Mouse (Mus musculus) embryonic facial prominence, embryonic 15.5 days (tissue): ENCODE measurements around the gene Slc39a11. TPM values are rescaled to one million over a fixed set of nuclear protein-coding genes. Genes with fewer than 3 reads are reported as not detected.
A peak's percentile ranks its signal among the peaks of the same experiment; 100 is the strongest.

ENCODE experiments used
- ATAC-seq: fragments of 200-750 bp; cut with Nextera tagmentation; 2 replicates; pipeline ENCODE4 v1.8.0; 2017; ENCODE audit warnings: low read depth, moderate TSS enrichment; ENCODE audit not compliant: insufficient number of reproducible peaks, low FRiP score, low TSS enrichment
- H3K27ac ChIP-seq: fragments of 300-500 bp; sonication (generic); replicated peaks from 2 replicates; pipeline ENCODE4 v1.5.1; 2015; ENCODE audit warnings: mild to moderate bottlenecking, inconsistent platforms
- H3K27me3 ChIP-seq: fragments of 300-500 bp; sonication (generic); 2 replicates; pipeline ENCODE4 v1.6.1; 2015; ENCODE audit warnings: inconsistent platforms
- H3K36me3 ChIP-seq: fragments of 300-500 bp; sonication (generic); 2 replicates; pipeline ENCODE4 v1.6.1; 2015; ENCODE audit warnings: mild to moderate bottlenecking, inconsistent platforms
- H3K4me1 ChIP-seq: fragments of 300-500 bp; sonication (generic); 2 replicates; pipeline ENCODE4 v1.6.1; 2015; ENCODE audit warnings: inconsistent platforms
- H3K4me2 ChIP-seq: fragments of 300-500 bp; sonication (generic); replicated peaks from 2 replicates; pipeline ENCODE4 v1.6.1; 2015; ENCODE audit warnings: mild to moderate bottlenecking, inconsistent platforms
- H3K4me3 ChIP-seq: fragments of 300-500 bp; sonication (generic); replicated peaks from 2 replicates; pipeline ENCODE4 v1.5.1; 2015; ENCODE audit warnings: mild to moderate bottlenecking, inconsistent platforms
- H3K9ac ChIP-seq: fragments of 300-500 bp; sonication (generic); 2 replicates; pipeline ENCODE4 v1.6.1; 2015; ENCODE audit warnings: inconsistent platforms
- H3K9me3 ChIP-seq: fragments of 300-500 bp; sonication (generic); replicated peaks from 2 replicates; pipeline ENCODE4 v1.6.1; 2016; ENCODE audit warnings: inconsistent platforms
- WGBS: fragments of 180-500 bp; shearing (Covaris S2); methylation state at CpG from one replicate; pipeline ENCODE4 v1.1.7; 2015; 5-methylcytosine and 5-hydroxymethylcytosine counted together
- polyA plus RNA-seq: library from polyadenylated mRNA; unstranded; fragments of >200 nt; fragmentation: Nextera tagmentation; extraction: Ambion mirVana; gene quantifications from 2 replicates; pipeline ENCODE4 v1.2.1, GENCODE M21; 2015

Slc39a11 gene
- polyA plus RNA-seq, 1 experiment from 2014 or later, result 27.0 TPM

- WGBS, result 67% methylated on average over 8 of the region's 8 CpGs
Observed at GRCm38 (mm10) chr11:113274037-113274436, 375.8 kb downstream of the Slc39a11 start.

GRCm38 (mm10) chr11:113271857-113272256, 378.0 kb downstream of the Slc39a11 start:
- 67% methylated on average over 6 of the region's 6 CpGs for WGBS
- Histone ChIP-seq H3K36me3 (no peaks in the 10 kb centered on the region), H3K4me3 (no peak overlapping the region), H3K27me3 (no peaks in the 10 kb centered on the region), H3K4me1 (peaks cover 54% of the 10 kb centered on the region), H3K27ac (no peak overlapping the region), H3K9me3 (no peaks in the 10 kb centered on the region), H3K4me2 (no peak overlapping the region), H3K9ac (no peak overlapping the region)
- ATAC-seq, result no peak

More at GRCm38 (mm10) chr11:113274037-113274436, 375.8 kb downstream of the Slc39a11 start:
- Histone ChIP-seq H3K4me3 (no peak overlapping the region), H3K27ac (no peak overlapping the region), H3K27me3 (no peaks in the 10 kb centered on the region), H3K9me3 (no peaks in the 10 kb centered on the region), H3K9ac (no peak overlapping the region), H3K4me1 (peaks cover 71% of the 10 kb centered on the region), H3K36me3 (no peaks in the 10 kb centered on the region), H3K4me2 (no peak overlapping the region)
- no peak for ATAC-seq

- 92% methylated on average over 8 of the region's 8 CpGs for WGBS
- Histone ChIP-seq H3K27me3 (no peaks in the 10 kb centered on the region), H3K4me2 (no peak overlapping the region), H3K4me3 (no peak overlapping the region), H3K9me3 (no peaks in the 10 kb centered on the region), H3K4me1 (peaks cover 27% of the 10 kb centered on the region), H3K36me3 (no peaks in the 10 kb centered on the region), H3K9ac (no peak overlapping the region), H3K27ac (no peak overlapping the region)
- no peak for ATAC-seq
Observed at GRCm38 (mm10) chr11:113268831-113269319, 381.0 kb downstream of the Slc39a11 start.

- H3K4me2 ChIP-seq, result no peak overlapping the region
- H3K4me3 ChIP-seq, result no peak overlapping the region
- no peaks in the 10 kb centered on the region for H3K27me3 ChIP-seq
- no peak overlapping the region for H3K27ac ChIP-seq
- 57% methylated on average over 17 of the region's 17 CpGs for WGBS
- H3K36me3 ChIP-seq, result no peaks in the 10 kb centered on the region
- ATAC-seq, result no peak
- H3K9ac ChIP-seq, result no peak overlapping the region
- H3K4me1 ChIP-seq, result peaks cover 18% of the 10 kb centered on the region
- H3K9me3 ChIP-seq, result no peaks in the 10 kb centered on the region
Observed at GRCm38 (mm10) chr11:113267516-113268230, 382.2 kb downstream of the Slc39a11 start.

GRCm38 (mm10) chr11:113266706-113267105, 383.2 kb downstream of the Slc39a11 start:
- Histone ChIP-seq H3K27ac (no peak overlapping the region), H3K27me3 (no peaks in the 10 kb centered on the region), H3K9me3 (no peaks in the 10 kb centered on the region), H3K4me1 (peaks cover 18% of the 10 kb centered on the region), H3K4me3 (no peak overlapping the region), H3K9ac (no peak overlapping the region), H3K4me2 (no peak overlapping the region), H3K36me3 (no peaks in the 10 kb centered on the region)
- no peak for ATAC-seq
- 42% methylated on average over 4 of the region's 4 CpGs for WGBS

- no peak overlapping the region for H3K9ac ChIP-seq
- WGBS, result 53% methylated on average over 3 of the region's 3 CpGs
- no peaks in the 10 kb centered on the region for H3K9me3 ChIP-seq
- H3K36me3 ChIP-seq, result no peaks in the 10 kb centered on the region
- no peak overlapping the region for H3K4me3 ChIP-seq
- H3K4me1 ChIP-seq, result peaks cover 23% of the 10 kb centered on the region
- H3K27ac ChIP-seq, result no peak overlapping the region
- no peak overlapping the region for H3K4me2 ChIP-seq
- H3K27me3 ChIP-seq, result no peaks in the 10 kb centered on the region
- no peak for ATAC-seq
Observed at GRCm38 (mm10) chr11:113265567-113265966, 384.3 kb downstream of the Slc39a11 start.

GRCm38 (mm10) chr11:113263971-113264370, 385.9 kb downstream of the Slc39a11 start:
- Histone ChIP-seq H3K4me1 (peaks cover 30% of the 10 kb centered on the region), H3K27ac (no peak overlapping the region), H3K9me3 (no peaks in the 10 kb centered on the region), H3K9ac (no peak overlapping the region), H3K36me3 (no peaks in the 10 kb centered on the region), H3K27me3 (no peaks in the 10 kb centered on the region), H3K4me3 (no peak overlapping the region), H3K4me2 (no peak overlapping the region)
- WGBS, result 68% methylated on average over 7 of the region's 7 CpGs
- ATAC-seq, result no peak

- Histone ChIP-seq H3K4me1 (peaks cover 36% of the 10 kb centered on the region), H3K4me3 (no peak overlapping the region), H3K9me3 (no peaks in the 10 kb centered on the region), H3K4me2 (no peak overlapping the region), H3K27me3 (no peaks in the 10 kb centered on the region), H3K9ac (no peak overlapping the region), H3K27ac (peak overlapping the region; percentile 8; the same call in 1 of the 2 replicates), H3K36me3 (no peaks in the 10 kb centered on the region)
- WGBS, result 12% methylated on average over 8 of the region's 8 CpGs
- peak; percentile 48; the same call in 1 of the 2 replicates for ATAC-seq
Observed at GRCm38 (mm10) chr11:113262062-113262461, 387.8 kb downstream of the Slc39a11 start.

GRCm38 (mm10) chr11:113261421-113261820, 388.5 kb downstream of the Slc39a11 start:
- Histone ChIP-seq H3K4me2 (no peak overlapping the region), H3K9me3 (no peaks in the 10 kb centered on the region), H3K36me3 (no peaks in the 10 kb centered on the region), H3K9ac (no peak overlapping the region), H3K27ac (peak overlapping the region; percentile 8), H3K4me3 (no peak overlapping the region), H3K27me3 (no peaks in the 10 kb centered on the region), H3K4me1 (peaks cover 36% of the 10 kb centered on the region)
- WGBS, result 46% methylated on average over 4 of the region's 4 CpGs
- ATAC-seq, result no peak

GRCm38 (mm10) chr11:113259712-113260382, 390.0 kb downstream of the Slc39a11 start:
- H3K9ac ChIP-seq, result no peak overlapping the region
- no peak overlapping the region for H3K4me3 ChIP-seq
- H3K4me2 ChIP-seq, result no peak overlapping the region
- H3K4me1 ChIP-seq, result peaks cover 52% of the 10 kb centered on the region
- no peak overlapping the region; the same call in 1 of the 2 replicates for H3K27ac ChIP-seq
- no peaks in the 10 kb centered on the region for H3K36me3 ChIP-seq
- no peaks in the 10 kb centered on the region for H3K27me3 ChIP-seq
- ATAC-seq, result no peak
- no peaks in the 10 kb centered on the region for H3K9me3 ChIP-seq
- WGBS, result 72% methylated on average over 14 of the region's 14 CpGs

- Histone ChIP-seq H3K4me3 (no peak overlapping the region), H3K9me3 (no peaks in the 10 kb centered on the region), H3K4me1 (peaks cover 60% of the 10 kb centered on the region), H3K27me3 (no peaks in the 10 kb centered on the region), H3K4me2 (no peak overlapping the region), H3K36me3 (no peaks in the 10 kb centered on the region), H3K9ac (no peak overlapping the region), H3K27ac (no peak overlapping the region)
- ATAC-seq, result no peak
- WGBS, result 52% methylated on average over 6 of the region's 6 CpGs
Observed at GRCm38 (mm10) chr11:113258016-113258415, 391.9 kb downstream of the Slc39a11 start.
